Mouse (Mus musculus) gastrocnemius, adult 2 months (tissue): ENCODE results near the gene Gm13277. TPM values are rescaled to one million over a fixed set of nuclear protein-coding genes. Genes with fewer than 3 reads are reported as not detected.
"Not testable (repeated sequence)": the region's sequence is repeated elsewhere in the genome, so short reads cannot be mapped to it uniquely, and the experiment has no call there.

Experiments used
- DNase-seq: peaks from one replicate; pipeline ENCODE4 v3.0.0; 2022
- H3K27ac ChIP-seq: fragments of 200-600 bp; 2 replicates; pipeline ENCODE4 v1.8.1; 2022; ENCODE audit warnings: mild to moderate bottlenecking
- H3K4me3 ChIP-seq: fragments of 200-600 bp; 2 replicates; pipeline ENCODE4 v1.8.1; 2022; ENCODE audit warnings: mild to moderate bottlenecking, moderate library complexity
- CTCF ChIP-seq: fragments of 200-600 bp; IDR thresholded peaks from 2 replicates; pipeline ENCODE4 v1.8.1; 2022; ENCODE audit warnings: antibody characterized with exemption, mild to moderate bottlenecking, moderate library complexity
- intact Hi-C: fragments of 180-260 bp; cut with DNase I; formaldehyde crosslinking; loops from one replicate; pipeline ENCODE4 v1.15.1; 2025
- total RNA-seq, 2 experiments: library from RNA; stranded (reverse); gene quantifications; 2 replicates each; pipeline ENCODE4 v1.2.3; 2021

Gm13277 gene
- total RNA-seq, 2 experiments from 2014 or later = not detected

- intact Hi-C loops, H3K27ac ChIP-seq: not testable (repeated sequence)
- peak; percentile 60 for DNase-seq
- peak; percentile 30 for TF ChIP-seq CTCF
- H3K4me3 ChIP-seq = 0 out of 2 replicates have a peak overlapping the region, but pooled peaks have one; percentile 46
Measured at GRCm38 (mm10) chr4:88805761-88806160, 17.3 kb downstream of the Gm13277 start.

- intact Hi-C loops = no loop called here
- Histone ChIP-seq H3K27ac (no peak within 1 kb of the TSS), H3K4me3 (no peak within 1 kb of the TSS)
- no peak for DNase-seq
- TF ChIP-seq CTCF = no peak
Measured at GRCm38 (mm10) chr4:88815928-88816327, 27.5 kb downstream of the Gm13277 start, which contains the start of gene Ifna7. Gene Ifna7 (plus strand): TSS chr4:88816228.

- no peak for TF ChIP-seq CTCF
- no peak for DNase-seq
- Histone ChIP-seq H3K4me3 (no peak within 1 kb of the TSS), H3K27ac (no peak within 1 kb of the TSS)
- intact Hi-C loops = no loop called here
Measured at GRCm38 (mm10) chr4:88819659-88820058, 31.2 kb downstream of the Gm13277 start, which contains the start of gene Ifna11. Gene Ifna11 (plus strand): TSS chr4:88819959.

GRCm38 (mm10) chr4:88822995-88823394, 34.6 kb downstream of the Gm13277 start:
- DNase-seq = no peak
- no peak overlapping the region for H3K27ac ChIP-seq
- H3K4me3 ChIP-seq = no peak overlapping the region
- intact Hi-C loops = no loop called here
- peak; percentile 49 for TF ChIP-seq CTCF

- not testable (repeated sequence) for H3K27ac ChIP-seq, H3K4me3 ChIP-seq, DNase-seq
- intact Hi-C loops = loop anchor here (5.0 kb wide), 1 partner anchor 255 kb away; the partner anchor contains the start of gene Ifna14
Measured at GRCm38 (mm10) chr4:88827116-88827515, 38.7 kb downstream of the Gm13277 start, which contains the start of gene Ifna6. Gene Ifna6 (plus strand): TSS chr4:88827416.

GRCm38 (mm10) chr4:88830523-88830922, 42.1 kb downstream of the Gm13277 start:
- Histone ChIP-seq H3K27ac (no peak overlapping the region), H3K4me3 (no peak overlapping the region)
- intact Hi-C loops = no loop called here
- TF ChIP-seq CTCF = peak; percentile 57
- DNase-seq = no peak

- H3K27ac ChIP-seq, H3K4me3 ChIP-seq, DNase-seq, intact Hi-C loops: not testable (repeated sequence)
Measured at GRCm38 (mm10) chr4:88835225-88835624, 46.8 kb downstream of the Gm13277 start, which contains the start of gene Ifna5. Gene Ifna5 (plus strand): TSS chr4:88835525.

Other genes starting within 250 kb of the Gm13277 start
- not detected for gene Ifna15, start 230.4 kb upstream of the Gm13277 start, total RNA-seq
- not detected for gene Ifna14, start 216.8 kb upstream of the Gm13277 start, total RNA-seq
- not detected for gene Ifna9, start 196.2 kb upstream of the Gm13277 start, total RNA-seq
- gene Ifna12, start 185.3 kb upstream of the Gm13277 start, total RNA-seq = not detected
- gene C87499, start 154.2 kb upstream of the Gm13277 start, total RNA-seq = not detected
- gene Ifna13, start 144.2 kb upstream of the Gm13277 start, total RNA-seq = not detected
- not detected for gene Ifna16, start 111.7 kb upstream of the Gm13277 start, total RNA-seq
- gene Ifna2, start 104.7 kb upstream of the Gm13277 start, total RNA-seq = not detected
- not detected for gene Ifnab, start 97.3 kb upstream of the Gm13277 start, total RNA-seq
- under 1 TPM; 0.22 to 0.48 TPM for gene Gm26566, start 66.8 kb upstream of the Gm13277 start, total RNA-seq
- 10 to 100 TPM; 51.6 to 58.9 TPM for gene Klhl9, start 66.2 kb upstream of the Gm13277 start, total RNA-seq
- gene Gm13271, start 33.8 kb upstream of the Gm13277 start, total RNA-seq = not detected
- not detected for gene Gm13283, start 28.5 kb upstream of the Gm13277 start, total RNA-seq
- not detected for gene Gm13290, start 14.8 kb upstream of the Gm13277 start, total RNA-seq
- gene Gm13289, start 11.7 kb upstream of the Gm13277 start, total RNA-seq = not detected
- gene Gm13272, start 8.8 kb upstream of the Gm13277 start, total RNA-seq = not detected
- not detected for gene Ifnz, start 6.5 kb upstream of the Gm13277 start, total RNA-seq
- not detected for gene Gm13276, start 2.9 kb upstream of the Gm13277 start, total RNA-seq
- not detected for gene Gm13278, start 2.9 kb downstream of the Gm13277 start, total RNA-seq
- not detected for gene Gm13275, start 5.9 kb downstream of the Gm13277 start, total RNA-seq
- gene Gm13279, start 8.8 kb downstream of the Gm13277 start, total RNA-seq = not detected
- gene Gm13285, start 11.0 kb downstream of the Gm13277 start, total RNA-seq = not detected
- not detected for gene Gm13287, start 14.6 kb downstream of the Gm13277 start, total RNA-seq
- gene Gm13288, start 16.9 kb downstream of the Gm13277 start, total RNA-seq = not detected
- not detected for gene Ifna7, start 27.6 kb downstream of the Gm13277 start, total RNA-seq
- not detected for gene Ifna11, start 31.3 kb downstream of the Gm13277 start, total RNA-seq
- gene Ifna6, start 38.8 kb downstream of the Gm13277 start, total RNA-seq = not detected
- gene Ifna5, start 46.9 kb downstream of the Gm13277 start, total RNA-seq = not detected
- gene Ifna4, start 53.2 kb downstream of the Gm13277 start, total RNA-seq = not detected
- gene Ifna1, start 61.5 kb downstream of the Gm13277 start, total RNA-seq = not detected
- not detected for gene Ifne, start 91.6 kb downstream of the Gm13277 start, total RNA-seq